Mouse (Mus musculus) liver, postnatal 0 days (tissue): ENCODE data around the gene Tmem161a.

ENCODE experiments used
- CTCF ChIP-seq: sonication (generic); IDR thresholded peaks from 2 replicates; pipeline ENCODE4 v1.5.1; 2016; ENCODE audit warnings: antibody characterized with exemption, low read depth
- EP300 ChIP-seq: IDR thresholded peaks from 2 replicates; pipeline ENCODE4 v1.6.1; 2016; ENCODE audit warnings: antibody characterized with exemption, low read depth, mild to moderate bottlenecking

DNA sequence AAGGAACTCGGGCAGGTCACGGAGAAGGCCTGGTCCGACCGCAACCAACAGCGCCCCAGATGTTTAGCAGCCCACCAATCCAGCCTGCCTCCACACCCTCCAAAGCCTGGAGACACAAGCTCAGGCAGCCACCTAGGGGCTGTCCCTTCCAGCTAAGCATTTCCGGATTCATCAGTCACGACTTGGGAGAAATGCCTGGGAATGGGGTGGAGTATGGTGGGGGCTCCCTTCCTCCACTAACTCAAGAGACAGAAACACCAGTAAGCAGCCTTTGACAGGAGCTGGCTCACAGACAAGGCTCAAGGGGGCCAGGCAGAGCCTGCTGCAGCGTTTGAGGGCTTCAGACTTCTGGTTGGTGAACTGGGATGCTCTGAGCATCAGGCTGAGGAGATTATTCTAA is 38.4 kb downstream of the Tmem161a start:
- no peak for TF ChIP-seq EP300
- TF ChIP-seq CTCF, result no peak
